Mouse (Mus musculus) myocyte (in vitro differentiated cells): Measurements from ENCODE around the gene Gemin6. TPM values are rescaled to one million over a fixed set of nuclear protein-coding genes. Genes with fewer than 3 reads are reported as not detected.
"Not testable (repeated sequence)": the region's sequence is repeated elsewhere in the genome, so short reads cannot be mapped to it uniquely, and the experiment has no call there.

Experiments
- H3K27me3 ChIP-seq: one replicate; pipeline ENCODE4 v1.6.1; 2011; ENCODE audit not compliant: control insufficient read depth, insufficient read depth, insufficient read length
- H3K36me3 ChIP-seq: one replicate; pipeline ENCODE4 v1.6.1; 2011; ENCODE audit not compliant: control insufficient read depth, insufficient read depth
- H3K4me2 ChIP-seq: one replicate; pipeline ENCODE4 v1.6.1; 2011; ENCODE audit warnings: low read depth, control low read depth
- H3K4me3 ChIP-seq: one replicate; pipeline ENCODE4 v1.5.1; 2011; ENCODE audit warnings: mild to moderate bottlenecking, control low read depth, moderate library complexity
- H3K79me2 ChIP-seq: one replicate; pipeline ENCODE4 v1.6.1; 2011; ENCODE audit not compliant: control insufficient read depth, insufficient read depth
- H3ac ChIP-seq: one replicate; pipeline ENCODE4 v1.6.1; 2011; ENCODE audit not compliant: control insufficient read depth, insufficient read length
- CEBPB ChIP-seq: IDR thresholded peaks from 2 replicates; pipeline ENCODE4 v1.6.1; 2011; ENCODE audit warnings: mild to moderate bottlenecking, moderate library complexity; ENCODE audit not compliant: poor library complexity, insufficient read depth, severe bottlenecking
- E2F4 ChIP-seq: IDR thresholded peaks from one replicate; pipeline ENCODE4 v1.6.1; 2011; ENCODE audit warnings: mild to moderate bottlenecking, control low read depth, moderate library complexity; ENCODE audit not compliant: insufficient read depth
- MAX ChIP-seq: IDR thresholded peaks from one replicate; pipeline ENCODE4 v1.6.1; 2011; ENCODE audit warnings: low read depth, mild to moderate bottlenecking, control low read depth
- MYOD1 ChIP-seq, 3 experiments: IDR thresholded peaks; one replicate each; pipeline ENCODE4 v1.6.1; 2011; ENCODE audit warnings: control low read depth in 2 of 3, low read depth in 2 of 3, mild to moderate bottlenecking in 2 of 3, moderate library complexity in 1 of 3; ENCODE audit not compliant: insufficient read length in 2 of 3, control insufficient read depth in 1 of 3
- MYOG ChIP-seq, 3 experiments: IDR thresholded peaks; one replicate each; pipeline ENCODE4 v1.6.1; 2011; ENCODE audit warnings: control low read depth in 2 of 3, low read depth in 2 of 3, mild to moderate bottlenecking in 2 of 3; ENCODE audit not compliant: insufficient read length in 2 of 3, control insufficient read depth in 1 of 3, insufficient read depth in 1 of 3
- POLR2A ChIP-seq: IDR thresholded peaks from one replicate; pipeline ENCODE4 v1.6.1; 2011; ENCODE audit warnings: low read depth, mild to moderate bottlenecking, control low read depth, moderate library complexity; ENCODE audit not compliant: insufficient read length
- POLR2AphosphoS2 ChIP-seq: IDR thresholded peaks from one replicate; pipeline ENCODE4 v1.6.1; 2011; ENCODE audit warnings: low read depth, control low read depth; ENCODE audit not compliant: insufficient read length
- REST ChIP-seq: IDR thresholded peaks from one replicate; pipeline ENCODE4 v1.6.1; 2011; ENCODE audit warnings: mild to moderate bottlenecking, control low read depth, moderate library complexity; ENCODE audit not compliant: insufficient read depth, insufficient read length
- SRF ChIP-seq: IDR thresholded peaks from one replicate; pipeline ENCODE4 v1.6.1; 2011; ENCODE audit warnings: low read depth; ENCODE audit not compliant: control insufficient read depth, insufficient read length
- TCF12 ChIP-seq: IDR thresholded peaks from one replicate; pipeline ENCODE4 v1.6.1; 2011; ENCODE audit warnings: mild to moderate bottlenecking, control low read depth; ENCODE audit not compliant: poor library complexity, insufficient read depth, severe bottlenecking
- TCF3 ChIP-seq: IDR thresholded peaks from one replicate; pipeline ENCODE4 v1.6.1; 2011; ENCODE audit warnings: low read depth, control low read depth; ENCODE audit not compliant: insufficient read length
- USF1 ChIP-seq: IDR thresholded peaks from one replicate; pipeline ENCODE4 v1.6.1; 2011; ENCODE audit warnings: low read depth, mild to moderate bottlenecking, control low read depth, moderate library complexity
- polyA plus RNA-seq: library from polyadenylated mRNA; unstranded; fragments of >200 nt; fragmentation: generic; extraction: Trizol; gene quantifications from one replicate; pipeline ENCODE4 v1.2.1, GENCODE M21; 2012; ENCODE audit warnings: missing spikeins

Gene Gemin6
- polyA plus RNA-seq = 6.5 TPM

DNA sequence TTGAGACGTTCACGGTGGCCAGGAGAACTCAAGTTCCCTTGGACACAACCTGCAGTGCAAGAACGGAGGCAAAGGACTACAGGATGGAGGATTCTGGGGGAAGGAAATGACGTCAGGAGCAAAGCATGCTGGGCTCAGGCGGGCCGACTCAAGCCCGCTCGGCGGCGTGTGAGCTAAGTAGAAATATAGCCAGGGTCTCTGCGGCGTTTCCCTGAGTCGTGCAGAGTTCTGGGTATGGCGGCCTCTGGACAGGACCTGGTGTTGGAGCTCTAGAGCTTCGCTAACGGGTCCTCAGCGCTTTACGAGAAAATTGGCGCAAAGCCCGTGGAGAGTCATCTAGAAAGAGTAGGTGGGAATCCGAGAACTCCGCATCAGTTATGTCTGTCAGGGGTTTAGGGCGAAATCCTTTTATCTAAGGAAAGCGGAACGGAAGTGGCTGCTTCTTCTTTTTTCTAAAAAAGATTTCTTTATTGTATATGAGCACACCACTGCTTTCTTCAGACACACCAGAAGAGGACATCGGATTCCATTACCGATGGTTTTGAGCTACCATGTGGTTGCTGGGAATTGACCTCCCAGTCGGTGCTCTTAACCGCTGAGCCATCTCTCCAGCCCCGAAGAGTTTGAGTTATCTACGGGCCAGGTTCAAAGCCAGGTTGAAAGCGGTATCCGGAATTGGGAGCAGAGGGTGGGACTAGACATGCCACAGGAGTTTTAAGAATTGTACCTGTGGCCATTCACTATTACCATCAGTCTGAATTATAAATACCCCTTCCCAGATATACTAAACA lies at the start of gene Gemin6:
TSS of gene Gemin6 (plus strand) at position 116 of the 791 bp plus-strand sequence.
- TF ChIP-seq MAX (peak; percentile 31), REST (no peak), E2F4 (peak; percentile 92), USF1 (no peak), CEBPB (no peak), POLR2AphosphoS2 (peak; percentile 72), MYOG (IDR thresholded peaks at IDR 0.05; ENCODE audit: control insufficient read depth in 1 of 3, insufficient read depth in 1 of 3, insufficient read length in 2 of 3, low read depth in 2 of 3) (no peak), TCF3 (no peak), TCF12 (no peak), POLR2A (peak; percentile 77), MYOD1 (IDR thresholded peaks at IDR 0.05; ENCODE audit: control insufficient read depth in 1 of 3, insufficient read length in 2 of 3, low read depth in 2 of 3) (no peak)
- H3K27me3 ChIP-seq = no peaks in the 10 kb centered on the region

GRCm38 (mm10) chr17:80174699-80175385 lies 49.4 kb upstream of the Gemin6 start:
- Histone ChIP-seq H3K4me2 (no peak overlapping the region), H3K27me3 (no peaks in the 10 kb centered on the region), H3K36me3 (no peaks in the 10 kb centered on the region), H3ac (no peak overlapping the region), H3K4me3 (no peak overlapping the region), H3K79me2 (no peaks in the 10 kb centered on the region)
- no peak for TF ChIP-seq MYOD1 (IDR thresholded peaks at IDR 0.05; ENCODE audit: control insufficient read depth in 1 of 3, insufficient read length in 2 of 3, low read depth in 2 of 3)
- no peak for TF ChIP-seq MAX
- no peak for TF ChIP-seq POLR2A

More for the DNA sequence above, at the start of gene Gemin6:
- peaks cover 4% of the 10 kb centered on the region for H3K36me3 ChIP-seq
- peak within 1 kb of the TSS; percentile 81 for H3K4me2 ChIP-seq
- no peaks in the 10 kb centered on the region for H3K79me2 ChIP-seq
- peak within 1 kb of the TSS; percentile 49 for H3ac ChIP-seq
- H3K4me3 ChIP-seq = peak within 1 kb of the TSS; percentile 54

DNA sequence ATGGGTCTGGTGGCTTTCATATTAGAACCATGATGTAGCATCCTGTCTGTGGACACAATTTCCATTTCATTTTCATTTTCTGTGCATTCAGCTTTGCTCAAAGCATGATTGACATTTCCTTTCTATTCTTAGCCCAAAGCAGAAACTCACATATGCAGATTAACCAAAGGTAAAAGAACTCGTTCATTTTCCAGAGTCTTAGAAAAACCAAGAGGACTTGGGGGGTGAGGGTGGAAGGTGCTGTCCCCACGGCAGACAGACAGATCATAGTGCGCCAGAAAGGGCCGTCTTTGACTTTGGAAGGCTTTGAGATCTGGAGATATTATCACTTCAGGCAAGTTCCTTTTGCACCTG lies 48.9 kb upstream of the Gemin6 start:
- Histone ChIP-seq H3K4me3 (no peak overlapping the region), H3K36me3 (no peaks in the 10 kb centered on the region), H3ac (no peak overlapping the region), H3K27me3 (no peaks in the 10 kb centered on the region), H3K4me2 (no peak overlapping the region), H3K79me2 (no peaks in the 10 kb centered on the region)
- TF ChIP-seq TCF3 = no peak
- no peak for TF ChIP-seq E2F4
- no peak for TF ChIP-seq MYOD1 (IDR thresholded peaks at IDR 0.05; ENCODE audit: control insufficient read depth in 1 of 3, insufficient read length in 2 of 3, low read depth in 2 of 3)
- no peak for TF ChIP-seq MAX
- no peak for TF ChIP-seq SRF
- no peak for TF ChIP-seq TCF12
- TF ChIP-seq REST = no peak
- no peak for TF ChIP-seq USF1
- TF ChIP-seq MYOG (IDR thresholded peaks at IDR 0.05; ENCODE audit: control insufficient read depth in 1 of 3, insufficient read depth in 1 of 3, insufficient read length in 2 of 3, low read depth in 2 of 3) = no peak
- no peak for TF ChIP-seq POLR2AphosphoS2
- no peak for TF ChIP-seq CEBPB
- TF ChIP-seq POLR2A = no peak

- no peaks in the 10 kb centered on the region for H3K36me3 ChIP-seq
- H3K79me2 ChIP-seq = no peaks in the 10 kb centered on the region
- no peak overlapping the region for H3ac ChIP-seq
- H3K4me2 ChIP-seq = no peak overlapping the region
- no peak overlapping the region for H3K4me3 ChIP-seq
- no peaks in the 10 kb centered on the region for H3K27me3 ChIP-seq
- no peak for TF ChIP-seq CEBPB
- no peak for TF ChIP-seq MAX
- no peak for TF ChIP-seq TCF12
- no peak for TF ChIP-seq USF1
- TF ChIP-seq POLR2AphosphoS2 = no peak
- TF ChIP-seq TCF3 = no peak
- no peak for TF ChIP-seq POLR2A
- no peak for TF ChIP-seq SRF
These were observed 48.3 kb upstream of the Gemin6 start for GRCm38 (mm10) chr17:80175966-80176365.

- H3K4me2 ChIP-seq, H3K36me3 ChIP-seq, H3K27me3 ChIP-seq, H3K79me2 ChIP-seq, H3K4me3 ChIP-seq, H3ac ChIP-seq: not testable (repeated sequence)
These were observed 45.4 kb upstream of the Gemin6 start for GRCm38 (mm10) chr17:80178846-80179245.
